Mouse (Mus musculus): ENCODE measurements around the gene Unk. TPM values are rescaled to one million over a fixed set of nuclear protein-coding genes. Genes with fewer than 3 reads are reported as not detected.

Gene Unk
- total RNA-seq, 2 experiments from 2014 or later, result 22.7 to 24.6 TPM

DNA sequence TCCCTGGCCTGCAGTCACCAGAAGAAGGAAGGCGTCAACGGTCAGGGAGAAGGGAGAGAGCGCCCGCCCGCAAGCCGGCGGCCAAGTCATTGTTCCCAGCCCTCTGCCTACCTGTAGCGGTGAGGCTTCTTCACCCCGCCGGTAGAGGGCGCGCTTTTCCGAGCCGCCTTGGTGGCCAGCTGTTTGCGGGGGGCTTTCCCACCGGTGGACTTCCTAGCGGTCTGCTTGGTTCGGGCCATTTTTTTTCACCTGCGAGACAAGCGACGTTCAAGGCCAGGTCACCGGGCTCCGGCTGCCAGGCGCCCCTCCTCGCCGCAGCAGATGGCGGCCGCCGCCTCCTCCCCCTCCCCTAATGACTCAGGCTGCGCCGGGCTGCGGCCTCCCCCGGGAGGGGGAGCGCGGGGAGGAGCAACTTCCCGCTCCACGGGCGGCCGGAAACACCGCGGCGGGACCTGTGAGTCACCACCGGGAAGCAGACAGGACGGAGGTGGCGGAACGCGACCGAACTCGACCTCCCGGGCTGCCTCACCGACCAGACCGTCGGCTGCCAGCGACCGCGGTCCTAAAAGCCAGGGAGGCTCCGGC lies 6.3 kb upstream of the Unk start:
- peak; percentile 82 to 83 for DNase-seq (ENCODE audit: extremely low spot score in 1 of 2, low spot score in 2 of 2)
- intact Hi-C loops (cut with DNase I), result loop anchor here (1.0 to 5.0 kb wide), 2 partner anchors 62 to 108 kb away; partner anchors contain the start of genes Trim65 and Wbp2
- H3K4me3 ChIP-seq, result peak overlapping the region; percentile 90
- peak; percentile 83 for TF ChIP-seq CTCF (IDR thresholded peaks at IDR 0.05)
- peak overlapping the region; percentile 100 for H3K27ac ChIP-seq

DNA sequence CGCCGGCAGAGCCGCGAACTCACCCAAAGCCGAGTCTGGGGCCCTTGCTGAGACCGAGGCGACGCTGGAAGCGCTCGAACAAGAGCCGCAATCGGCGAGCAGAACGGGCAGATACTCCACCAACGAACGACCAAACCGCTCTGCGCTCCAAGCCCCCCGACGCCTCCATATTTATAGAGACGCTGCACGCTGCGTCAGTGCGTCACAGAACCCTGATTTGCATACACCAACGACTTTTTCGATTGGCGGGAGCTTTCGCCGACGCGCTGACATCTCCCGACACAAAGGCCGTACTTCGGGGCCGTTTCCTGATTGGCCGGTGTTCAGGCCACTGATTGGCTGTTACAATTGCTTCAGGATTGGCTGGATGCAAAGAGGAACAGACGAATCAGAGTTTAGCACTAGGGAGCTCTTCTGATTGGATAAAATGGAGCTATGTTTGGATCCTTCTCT lies 5.7 kb upstream of the Unk start:
- DNase-seq (ENCODE audit: extremely low spot score in 1 of 2, low spot score in 2 of 2), result peak; percentile 92 to 96
- Histone ChIP-seq H3K4me3 (peak overlapping the region; percentile 90), H3K27ac (peak overlapping the region; percentile 100)
- intact Hi-C loops (cut with DNase I), result loop anchor here (1.0 to 5.0 kb wide), 2 partner anchors 62 to 108 kb away; partner anchors contain the start of genes Trim65 and Wbp2
- TF ChIP-seq CTCF (IDR thresholded peaks at IDR 0.05), result no peak

DNA sequence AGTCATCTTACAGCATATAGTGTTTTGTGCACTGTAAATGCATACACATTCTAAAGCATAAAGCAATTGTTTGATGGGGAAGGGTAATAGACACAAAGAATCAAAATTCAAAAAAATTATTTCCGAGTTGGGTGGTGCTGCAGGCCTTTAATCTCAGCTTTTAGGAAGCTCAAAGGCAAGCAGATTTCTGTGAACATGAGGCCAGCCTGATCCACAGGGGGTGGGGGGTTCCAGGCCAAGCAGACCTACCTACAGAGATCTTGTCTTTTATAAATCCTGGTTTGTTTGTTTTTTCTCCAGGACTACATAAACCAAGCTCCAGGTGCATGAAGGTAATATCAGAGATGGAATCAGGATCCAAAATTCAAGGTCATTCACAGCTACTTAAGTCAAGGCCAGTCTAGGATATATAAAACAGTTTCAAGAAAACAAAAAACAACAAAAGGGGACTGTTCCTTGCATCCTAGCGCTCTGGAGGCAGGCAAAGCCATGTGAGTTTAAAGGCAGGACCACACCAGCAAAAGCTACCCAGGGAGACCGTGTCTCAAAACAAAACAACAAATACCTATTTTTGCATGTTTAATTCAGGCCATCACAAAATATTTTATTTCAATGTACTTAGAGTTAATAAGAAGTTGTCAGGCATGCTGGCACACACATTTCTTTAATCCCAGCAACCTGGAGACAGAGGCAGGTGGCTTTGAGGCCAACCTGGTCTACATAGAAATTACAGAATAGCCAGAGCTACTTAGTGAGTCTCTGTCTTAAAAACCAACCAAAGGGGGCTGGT lies 4.9 kb upstream of the Unk start:
- DNase-seq (ENCODE audit: extremely low spot score in 1 of 2, low spot score in 2 of 2), result no peak
- no peak for TF ChIP-seq CTCF (IDR thresholded peaks at IDR 0.05)
- Histone ChIP-seq H3K4me3 (no peak overlapping the region), H3K27ac (peak overlapping the region; percentile 63)
- intact Hi-C loops (cut with DNase I), result no loop called here

- intact Hi-C loops (cut with DNase I), result no loop called here
- no peak within 1 kb of the TSS for H3K4me3 ChIP-seq
- H3K27ac ChIP-seq, result no peak within 1 kb of the TSS
- DNase-seq (ENCODE audit: extremely low spot score in 1 of 2, low spot score in 2 of 2), result no peak
- no peak for TF ChIP-seq CTCF (IDR thresholded peaks at IDR 0.05)
These were observed 2.4 kb upstream of the Unk start, which contains the start of gene H3f3b for GRCm38 (mm10) chr11:116027756-116028155. Gene H3f3b (minus strand): TSS chr11:116027962.

GRCm38 (mm10) chr11:116028177-116028865 lies 1.8 kb upstream of the Unk start:
- DNase-seq (ENCODE audit: extremely low spot score in 1 of 2, low spot score in 2 of 2), result no peak
- TF ChIP-seq CTCF (IDR thresholded peaks at IDR 0.05), result no peak
- Histone ChIP-seq H3K4me3 (no peak overlapping the region), H3K27ac (no peak overlapping the region)
- intact Hi-C loops (cut with DNase I), result no loop called here

DNA sequence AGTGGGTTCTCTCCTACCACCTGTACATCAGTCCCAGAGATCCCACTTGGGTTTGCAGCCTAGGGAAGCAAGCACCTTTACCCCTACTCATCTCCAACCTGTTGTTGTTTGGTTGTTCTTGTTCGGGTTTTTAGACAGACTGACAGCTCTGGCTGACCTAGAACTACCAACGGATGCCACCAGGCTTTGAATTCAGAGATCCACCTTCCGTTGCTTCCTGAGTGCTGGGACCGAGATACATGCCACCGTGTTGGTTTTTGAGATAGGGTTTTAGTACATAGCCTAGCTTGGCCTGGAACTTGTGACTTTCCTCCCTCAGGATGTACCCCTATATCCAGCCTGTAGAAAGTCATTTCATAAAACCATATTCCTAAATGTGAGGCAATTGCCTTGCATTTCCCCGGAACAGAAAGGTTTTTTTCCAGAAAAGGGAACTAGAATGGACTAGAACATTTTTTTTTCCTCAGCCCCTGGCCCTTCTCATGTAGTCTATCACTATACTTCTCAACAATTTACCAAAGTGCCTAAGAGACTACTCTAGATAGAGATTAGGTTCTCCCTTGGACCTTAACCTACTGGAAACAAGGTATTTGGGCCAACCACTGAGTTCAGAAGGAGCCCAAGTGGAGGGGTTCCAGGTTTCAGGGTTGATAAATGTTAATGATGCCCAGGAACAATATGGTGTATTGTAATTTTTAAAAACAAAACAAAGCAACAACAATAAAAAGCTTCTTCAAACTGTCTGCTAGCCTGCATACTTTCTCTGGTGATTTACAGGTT lies 846 bp upstream of the Unk start:
- peak overlapping the region; percentile 72 for H3K4me3 ChIP-seq
- H3K27ac ChIP-seq, result peak overlapping the region; percentile 100
- intact Hi-C loops (cut with DNase I), result no loop called here
- TF ChIP-seq CTCF (IDR thresholded peaks at IDR 0.05), result no peak
- no peak for DNase-seq (ENCODE audit: extremely low spot score in 1 of 2, low spot score in 2 of 2)

- Histone ChIP-seq H3K27ac (peak overlapping the region; percentile 100), H3K4me3 (peak overlapping the region; percentile 72)
- no peak for DNase-seq (ENCODE audit: extremely low spot score in 1 of 2, low spot score in 2 of 2)
- TF ChIP-seq CTCF (IDR thresholded peaks at IDR 0.05), result no peak
- intact Hi-C loops (cut with DNase I), result loop anchor here (2.0 kb wide), 2 partner anchors 28 to 56 kb away; partner anchors contain the start of gene Wbp2
These were observed 1.1 kb downstream of the Unk start for GRCm38 (mm10) chr11:116030898-116031845.

DNA sequence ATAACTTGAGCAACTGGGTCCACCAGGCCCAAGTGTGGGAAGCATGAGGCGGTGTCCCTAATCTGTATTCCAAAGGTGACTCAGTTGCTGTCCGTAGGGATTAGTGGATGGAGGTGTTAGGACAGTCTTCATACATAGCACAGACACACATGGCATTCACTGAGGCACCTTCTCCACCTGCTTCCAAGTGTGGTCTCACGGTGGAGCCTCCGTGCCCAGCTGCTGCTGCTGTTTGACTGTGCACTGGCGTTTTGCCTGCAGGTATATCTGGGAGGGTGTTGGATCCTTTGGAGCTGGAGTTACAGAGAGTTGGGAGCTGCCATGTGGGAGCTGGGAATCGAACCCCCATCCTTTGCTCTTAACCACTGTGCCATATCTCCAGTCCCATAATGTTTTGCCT lies 4.5 kb downstream of the Unk start:
- no peak overlapping the region for H3K27ac ChIP-seq
- no peak overlapping the region for H3K4me3 ChIP-seq
- intact Hi-C loops (cut with DNase I), result no loop called here
- no peak for DNase-seq (ENCODE audit: extremely low spot score in 1 of 2, low spot score in 2 of 2)
- no peak for TF ChIP-seq CTCF (IDR thresholded peaks at IDR 0.05)

DNA sequence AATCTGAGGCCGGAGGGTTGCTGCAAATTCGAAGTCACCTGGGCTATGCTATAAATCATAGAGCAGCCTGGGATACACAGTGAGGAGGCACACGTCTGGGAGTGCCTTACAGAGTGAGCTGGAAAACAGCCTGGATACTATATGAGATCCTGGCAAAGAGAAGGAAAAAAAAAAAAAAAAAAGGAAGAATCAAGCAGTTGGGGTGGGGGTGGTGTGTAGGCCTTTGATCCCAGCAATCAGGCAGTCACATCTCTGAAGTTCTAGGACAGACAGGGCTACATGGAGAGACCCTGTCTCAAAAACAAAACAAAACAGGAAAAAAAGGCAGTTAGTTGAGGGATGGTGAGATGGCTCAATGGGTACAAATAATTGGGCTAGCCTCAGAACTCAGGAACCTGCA lies 6.5 kb downstream of the Unk start:
- no peak for DNase-seq (ENCODE audit: extremely low spot score in 1 of 2, low spot score in 2 of 2)
- no peak for TF ChIP-seq CTCF (IDR thresholded peaks at IDR 0.05)
- no peak overlapping the region for H3K4me3 ChIP-seq
- H3K27ac ChIP-seq, result no peak overlapping the region
- intact Hi-C loops (cut with DNase I), result no loop called here

GRCm38 (mm10) chr11:116037826-116038225 lies 7.7 kb downstream of the Unk start:
- DNase-seq (ENCODE audit: extremely low spot score in 1 of 2, low spot score in 2 of 2), result no peak
- intact Hi-C loops (cut with DNase I), result no loop called here

More at GRCm38 (mm10) chr11:116037826-116038225, 7.7 kb downstream of the Unk start:
- no peak for TF ChIP-seq CTCF (IDR thresholded peaks at IDR 0.05)
- no peak overlapping the region for H3K27ac ChIP-seq
- H3K4me3 ChIP-seq, result no peak overlapping the region
